In genomic region chr2:30687121-30687551, GRCm38 (mm10) we compare ENCODE assay signal across 7 mouse cellular contexts.
DNase-seq lines count a peak whose midpoint lies in the region; ATAC-seq and TF ChIP-seq lines count a peak whose summit lies in the region.

No protein-coding gene starts in this region.

- DNase-seq in NIH3T3 (ENCODE audit: low read depth) = peak; percentile 83
- DNase-seq in adrenal gland, postnatal 25 days = peak; percentile 74
- peak; percentile 62 to 70 for DNase-seq in heart, adult 18-20 months
- no peak for DNase-seq in liver, adult 2 months (ENCODE audit: extremely low read depth, low read depth, low spot score)

- H3K9ac ChIP-seq in intestine, embryonic 15.5 days = peak overlapping the region; percentile 13; the same call in 1 of the 2 replicates
- H3K9ac ChIP-seq in liver, adult 2 months (ENCODE audit: low read depth, low read length) = 0 out of 2 replicates have a peak overlapping the region, but pooled peaks have one; percentile 5
- peak overlapping the region; percentile 28; the same call in 1 of the 2 replicates for H3K9ac ChIP-seq in neural tube, embryonic 14.5 days (replicated peaks; ENCODE audit: low read depth, low read length)

- no peak for TF ChIP-seq CTCF in liver, adult 2 months (IDR thresholded peaks at IDR 0.05; ENCODE audit: low read depth, low read length)

- H3K27ac ChIP-seq in intestine, embryonic 15.5 days = peak overlapping the region; percentile 79
- peak overlapping the region; percentile 62 for H3K27ac ChIP-seq in liver, adult 2 months (replicated peaks; ENCODE audit: insufficient read depth, low read depth, low read length)
- peak overlapping the region; percentile 55 for H3K27ac ChIP-seq in neural tube, embryonic 14.5 days (ENCODE audit: low read depth, low read length)

- 24% methylated on average over 23 of the region's 23 CpGs for WGBS in intestine, embryonic 15.5 days
- 48% methylated on average over 23 of the region's 23 CpGs for WGBS in liver, adult 2 months
- under 1% methylated on average over 23 of the region's 23 CpGs for WGBS in neural tube, embryonic 14.5 days

- H3K36me3 ChIP-seq in intestine, embryonic 15.5 days = no peaks in the 10 kb centered on the region
- H3K36me3 ChIP-seq in liver, adult 2 months (ENCODE audit: control insufficient read depth, insufficient read depth, low read length) = no peaks in the 10 kb centered on the region
- no peaks in the 10 kb centered on the region for H3K36me3 ChIP-seq in neural tube, embryonic 14.5 days (ENCODE audit: control insufficient read depth, insufficient read depth, low read length)

- no peak for TF ChIP-seq POLR2A in liver, adult 2 months (IDR thresholded peaks at IDR 0.05; ENCODE audit: extremely low read depth, insufficient read depth, low read length)

- no peaks in the 10 kb centered on the region for H3K79me2 ChIP-seq in liver, adult 2 months (ENCODE audit: control insufficient read depth, insufficient read depth, low read length)

- no peak overlapping the region for H3K4me3 ChIP-seq in intestine, embryonic 15.5 days (replicated peaks)
- H3K4me3 ChIP-seq in liver, adult 2 months (ENCODE audit: insufficient read depth, low read depth, low read length) = no peak overlapping the region
- no peak overlapping the region for H3K4me3 ChIP-seq in neural tube, embryonic 14.5 days (ENCODE audit: low read depth, low read length)

- no peaks in the 10 kb centered on the region for H3K27me3 ChIP-seq in intestine, embryonic 15.5 days (replicated peaks)
- H3K27me3 ChIP-seq in liver, adult 2 months (ENCODE audit: control insufficient read depth, insufficient read depth, low read length) = no peaks in the 10 kb centered on the region
- no peaks in the 10 kb centered on the region for H3K27me3 ChIP-seq in neural tube, embryonic 14.5 days (ENCODE audit: control insufficient read depth, insufficient read depth, low read length)

- H3K4me1 ChIP-seq in intestine, embryonic 15.5 days (replicated peaks) = peaks cover 46% of the 10 kb centered on the region
- peaks cover 24% of the 10 kb centered on the region; the same call in 1 of the 2 replicates for H3K4me1 ChIP-seq in liver, adult 2 months (ENCODE audit: control insufficient read depth, insufficient read depth, low read length)
- H3K4me1 ChIP-seq in neural tube, embryonic 14.5 days (ENCODE audit: control insufficient read depth, insufficient read depth, low read length) = peaks cover 31% of the 10 kb centered on the region

- peak overlapping the region; percentile 39; the same call in 1 of the 2 replicates for H3K4me2 ChIP-seq in intestine, embryonic 15.5 days (replicated peaks)
- peak overlapping the region; percentile 11; the same call in 1 of the 2 replicates for H3K4me2 ChIP-seq in neural tube, embryonic 14.5 days (ENCODE audit: low read depth, low read length)

- no peaks in the 10 kb centered on the region for H3K9me3 ChIP-seq in intestine, embryonic 15.5 days
- H3K9me3 ChIP-seq in neural tube, embryonic 14.5 days (ENCODE audit: control insufficient read depth, low read length) = no peaks in the 10 kb centered on the region

- ATAC-seq in intestine, embryonic 15.5 days = peak; percentile 23
- 0 out of 2 replicates have a peak, but pooled peaks have one; percentile 26 for ATAC-seq in neural tube, embryonic 14.5 days (ENCODE audit: low read depth)
- no peak for ATAC-seq in megakaryocyte-erythroid progenitor cell, adult 5-6 weeks (replicated peaks; ENCODE audit: low FRiP score, low TSS enrichment, poor library complexity, severe bottlenecking)
